Mouse (Mus musculus): Measurements from ENCODE around the gene Trim7. TPM values are rescaled to one million over a fixed set of nuclear protein-coding genes. Genes with fewer than 3 reads are reported as not detected.
"Not testable (repeated sequence)": the region's sequence is repeated elsewhere in the genome, so short reads cannot be mapped to it uniquely, and the experiment has no call there.

Trim7 gene
- polyA plus RNA-seq, 1 experiment: 14.4 TPM

GRCm38 (mm10) chr11:48876680-48877079, 50.7 kb downstream of the Trim7 start:
- H3K4me1 ChIP-seq (ENCODE audit: control insufficient read depth, insufficient read depth, low read length): no peaks in the 10 kb centered on the region; the same call in 1 of the 2 replicates
- H3K4me3 ChIP-seq (replicated peaks; ENCODE audit: control insufficient read depth, low read depth, low read length): no peak overlapping the region
- H3K27ac ChIP-seq (ENCODE audit: control insufficient read depth, insufficient read depth, low read depth, low read length, poor library complexity): no peak overlapping the region
- TF ChIP-seq POLR2A (IDR thresholded peaks at IDR 0.05; ENCODE audit: borderline replicate concordance, control insufficient read depth, low read depth, low read length) (no peak), CTCF (IDR thresholded peaks at IDR 0.05; ENCODE audit: control insufficient read depth, insufficient read depth, low read length) (no peak)
- WGBS: 95% methylated on average over 1 of the region's 1 CpGs

- Histone ChIP-seq H3K4me1 (ENCODE audit: control insufficient read depth, insufficient read depth, low read length) (peaks cover 2% of the 10 kb centered on the region; the same call in 1 of the 2 replicates), H3K27ac (ENCODE audit: control insufficient read depth, insufficient read depth, low read depth, low read length, poor library complexity) (no peak overlapping the region), H3K4me3 (replicated peaks; ENCODE audit: control insufficient read depth, low read depth, low read length) (no peak overlapping the region)
- 32% methylated on average over 2 of the region's 2 CpGs for WGBS
- TF ChIP-seq CTCF (IDR thresholded peaks at IDR 0.05; ENCODE audit: control insufficient read depth, insufficient read depth, low read length): no peak
- no peak for TF ChIP-seq POLR2A (IDR thresholded peaks at IDR 0.05; ENCODE audit: borderline replicate concordance, control insufficient read depth, low read depth, low read length)
Observed at GRCm38 (mm10) chr11:48898812-48899431, 73.0 kb downstream of the Trim7 start.

GRCm38 (mm10) chr11:48900654-48901566, 75.0 kb downstream of the Trim7 start:
- peak overlapping the region; percentile 27 for H3K4me3 ChIP-seq (replicated peaks; ENCODE audit: control insufficient read depth, low read depth, low read length)
- H3K4me1 ChIP-seq (ENCODE audit: control insufficient read depth, insufficient read depth, low read length): not testable (repeated sequence)
- 31% methylated on average over 6 of the region's 6 CpGs for WGBS
- H3K27ac ChIP-seq (ENCODE audit: control insufficient read depth, insufficient read depth, low read depth, low read length, poor library complexity): peak overlapping the region; percentile 70; the same call in 1 of the 2 replicates

- 46% methylated on average over 1 of the region's 1 CpGs for WGBS
- not testable (repeated sequence) for H3K4me1 ChIP-seq (ENCODE audit: control insufficient read depth, insufficient read depth, low read length)
- H3K27ac ChIP-seq (ENCODE audit: control insufficient read depth, insufficient read depth, low read depth, low read length, poor library complexity): peak overlapping the region; percentile 70; the same call in 1 of the 2 replicates
- H3K4me3 ChIP-seq (replicated peaks; ENCODE audit: control insufficient read depth, low read depth, low read length): peak overlapping the region; percentile 24
Observed at GRCm38 (mm10) chr11:48901567-48901930, 75.6 kb downstream of the Trim7 start.

Other genes starting within 250 kb of the Trim7 start
- 1,856 and 2,313 TPM in 2 replicates for gene Rack1, start 25.8 kb upstream of the Trim7 start, polyA plus RNA-seq (2011; ENCODE audit: insufficient read depth, insufficient read length, low replicate concordance, missing spikeins)
- gene Trim41, start 8.8 kb upstream of the Trim7 start, polyA plus RNA-seq (2011; ENCODE audit: insufficient read depth, insufficient read length, low replicate concordance, missing spikeins): 39.7 and 51.0 TPM in 2 replicates
- 43.1 and 76.8 TPM in 2 replicates for gene Gm12184, start 515 bp downstream of the Trim7 start, polyA plus RNA-seq (2011; ENCODE audit: insufficient read depth, insufficient read length, low replicate concordance, missing spikeins)
- 15.8 and 21.3 TPM in 2 replicates for gene Irgm1, start 45.5 kb downstream of the Trim7 start, polyA plus RNA-seq (2011; ENCODE audit: insufficient read depth, insufficient read length, low replicate concordance, missing spikeins)
- gene Gm5431, start 76.1 kb downstream of the Trim7 start, polyA plus RNA-seq (2011; ENCODE audit: insufficient read depth, insufficient read length, low replicate concordance, missing spikeins): 2.0 TPM in 1 of 2 replicates, not detected in the other
- gene Psme2b, start 120.0 kb downstream of the Trim7 start, polyA plus RNA-seq (2011; ENCODE audit: insufficient read depth, insufficient read length, low replicate concordance, missing spikeins): 16.9 and 66.0 TPM in 2 replicates
- 0.88 and 2.1 TPM in 2 replicates for gene Olfr56, start 152.7 kb downstream of the Trim7 start, polyA plus RNA-seq (2011; ENCODE audit: insufficient read depth, insufficient read length, low replicate concordance, missing spikeins)
- gene 9930111J21Rik1, start 153.3 kb downstream of the Trim7 start, polyA plus RNA-seq (2011; ENCODE audit: insufficient read depth, insufficient read length, low replicate concordance, missing spikeins): 5.1 and 7.9 TPM in 2 replicates
- gene Gm12185, start 166.1 kb downstream of the Trim7 start, polyA plus RNA-seq (2011; ENCODE audit: insufficient read depth, insufficient read length, low replicate concordance, missing spikeins): not detected in 2 replicates
- 7.3 and 8.9 TPM in 2 replicates for gene Tgtp1, start 168.0 kb downstream of the Trim7 start, polyA plus RNA-seq (2011; ENCODE audit: insufficient read depth, insufficient read length, low replicate concordance, missing spikeins)
- 9.1 and 13.8 TPM in 2 replicates for gene 9930111J21Rik2, start 225.1 kb downstream of the Trim7 start, polyA plus RNA-seq (2011; ENCODE audit: insufficient read depth, insufficient read length, low replicate concordance, missing spikeins)
- gene Tgtp2, start 238.1 kb downstream of the Trim7 start, polyA plus RNA-seq (2011; ENCODE audit: insufficient read depth, insufficient read length, low replicate concordance, missing spikeins): 7.7 TPM in 1 of 2 replicates, not detected in the other

Data from bone marrow, adult 2 months (tissue).